ENCODE assay signal across 11 mouse cellular contexts in genomic region chr16:77851206-77852065, GRCm38 (mm10).
DNase-seq lines count a peak whose midpoint lies in the region; ATAC-seq lines count a peak whose summit lies in the region.
"Had no signal": no experiment of that assay in that cellular context is flagged by ENCODE, and none has a peak within 500 bp of the region (broad histone marks: within the 10 kb centered on the region; RNA-seq: fewer than 3 reads in every experiment).

No protein-coding gene starts in this region.

- no peaks in the 10 kb centered on the region for H3K9me3 ChIP-seq in forebrain, embryonic 11.5 days (ENCODE audit: control insufficient read depth, low read length)
- no peaks in the 10 kb centered on the region for H3K9me3 ChIP-seq in forebrain, embryonic 10.5 days
- H3K9me3 ChIP-seq in forebrain, embryonic 12.5 days: no peaks in the 10 kb centered on the region
- H3K9me3 ChIP-seq in hindbrain, embryonic 14.5 days (ENCODE audit: control insufficient read depth, low read length): no peaks in the 10 kb centered on the region
- H3K9me3 ChIP-seq in neural tube, embryonic 12.5 days: no peaks in the 10 kb centered on the region
- H3K9me3 ChIP-seq: embryonic facial prominence, embryonic 12.5 days had no signal

- H3K9ac ChIP-seq in forebrain, embryonic 11.5 days (ENCODE audit: low read length): no peak overlapping the region
- H3K9ac ChIP-seq in forebrain, embryonic 12.5 days: no peak overlapping the region
- no peak overlapping the region; the same call in 1 of the 2 replicates for H3K9ac ChIP-seq in hindbrain, embryonic 14.5 days
- no peak overlapping the region for H3K9ac ChIP-seq in neural tube, embryonic 12.5 days
- H3K9ac ChIP-seq: embryonic facial prominence, embryonic 12.5 days had no signal

- no peak overlapping the region for H3K27ac ChIP-seq in forebrain, embryonic 11.5 days (ENCODE audit: low read depth, low read length)
- H3K27ac ChIP-seq in forebrain, embryonic 10.5 days: no peak overlapping the region
- H3K27ac ChIP-seq in forebrain, embryonic 12.5 days: peak overlapping the region; percentile 85
- peak overlapping the region; percentile 86 for H3K27ac ChIP-seq in hindbrain, embryonic 14.5 days
- peak overlapping the region; percentile 74; the same call in 1 of the 2 replicates for H3K27ac ChIP-seq in neural tube, embryonic 12.5 days
- H3K27ac ChIP-seq: embryonic facial prominence, embryonic 12.5 days; heart, adult 2 months had no signal

- no peaks in the 10 kb centered on the region for H3K36me3 ChIP-seq in forebrain, embryonic 11.5 days (ENCODE audit: control insufficient read depth, insufficient read depth, low read length)
- no peaks in the 10 kb centered on the region for H3K36me3 ChIP-seq in forebrain, embryonic 10.5 days (replicated peaks)
- H3K36me3 ChIP-seq in forebrain, embryonic 12.5 days (replicated peaks): no peaks in the 10 kb centered on the region
- H3K36me3 ChIP-seq in hindbrain, embryonic 14.5 days (replicated peaks; ENCODE audit: control insufficient read depth, insufficient read depth): no peaks in the 10 kb centered on the region
- no peaks in the 10 kb centered on the region for H3K36me3 ChIP-seq in neural tube, embryonic 12.5 days
- H3K36me3 ChIP-seq: embryonic facial prominence, embryonic 12.5 days had no signal

- WGBS in forebrain, embryonic 11.5 days: 75% methylated on average over 13 of the region's 13 CpGs
- whole genome bisulfite sequencing in forebrain, embryonic 10.5 days: 85% methylated on average over 13 of the region's 13 CpGs
- 45% methylated on average over 13 of the region's 13 CpGs for whole genome bisulfite sequencing in forebrain, embryonic 12.5 days
- 29% methylated on average over 13 of the region's 13 CpGs for WGBS in hindbrain, embryonic 14.5 days
- WGBS in neural tube, embryonic 12.5 days: 44% methylated on average over 13 of the region's 13 CpGs

- H3K4me2 ChIP-seq in forebrain, embryonic 11.5 days (ENCODE audit: low read depth, low read length, severe bottlenecking): no peak overlapping the region
- no peak overlapping the region for H3K4me2 ChIP-seq in forebrain, embryonic 12.5 days
- 0 out of 2 replicates have a peak overlapping the region, but pooled peaks have one; percentile 13 for H3K4me2 ChIP-seq in hindbrain, embryonic 14.5 days (replicated peaks)
- H3K4me2 ChIP-seq in neural tube, embryonic 12.5 days (replicated peaks): peak overlapping the region; percentile 16; the same call in 1 of the 2 replicates
- H3K4me2 ChIP-seq: embryonic facial prominence, embryonic 12.5 days had no signal

- no peak for DNase-seq in forebrain, embryonic 11.5 days (ENCODE audit: low spot score)
- DNase-seq in forebrain, embryonic 10.5 days (ENCODE audit: extremely low spot score, low spot score): no peak
- DNase-seq in hindbrain, embryonic 14.5 days (ENCODE audit: low spot score): peak; percentile 69
- DNase-seq in lung, postnatal 14 days: no peak
- no peak for DNase-seq in urinary bladder, adult 2 months (ENCODE audit: low spot score)
- DNase-seq: heart, adult 2 months; heart, postnatal 36 days; thymus, adult 18-20 months had no signal

- H3K4me1 ChIP-seq in forebrain, embryonic 11.5 days (replicated peaks; ENCODE audit: control insufficient read depth, insufficient read depth, low read length): no peaks in the 10 kb centered on the region
- no peaks in the 10 kb centered on the region for H3K4me1 ChIP-seq in forebrain, embryonic 10.5 days
- peaks cover 4% of the 10 kb centered on the region; the same call in 1 of the 2 replicates for H3K4me1 ChIP-seq in forebrain, embryonic 12.5 days
- peaks cover 3% of the 10 kb centered on the region for H3K4me1 ChIP-seq in hindbrain, embryonic 14.5 days (replicated peaks; ENCODE audit: control insufficient read depth, insufficient read depth, low read length)
- H3K4me1 ChIP-seq in neural tube, embryonic 12.5 days: peaks cover 4% of the 10 kb centered on the region; the same call in 1 of the 2 replicates
- H3K4me1 ChIP-seq: embryonic facial prominence, embryonic 12.5 days had no signal

- no peak overlapping the region for H3K4me3 ChIP-seq in forebrain, embryonic 11.5 days (ENCODE audit: low read depth, low read length)
- H3K4me3 ChIP-seq in forebrain, embryonic 10.5 days: no peak overlapping the region
- no peak overlapping the region for H3K4me3 ChIP-seq in forebrain, embryonic 12.5 days (replicated peaks)
- H3K4me3 ChIP-seq in hindbrain, embryonic 14.5 days (replicated peaks; ENCODE audit: low read length): no peak overlapping the region
- H3K4me3 ChIP-seq in neural tube, embryonic 12.5 days: no peak overlapping the region
- H3K4me3 ChIP-seq: embryonic facial prominence, embryonic 12.5 days; heart, adult 2 months had no signal

- peak; percentile 75 for ATAC-seq in forebrain, embryonic 11.5 days (replicated peaks; ENCODE audit: low FRiP score)
- ATAC-seq in forebrain, embryonic 12.5 days (ENCODE audit: low FRiP score): peak; percentile 85; the same call in 1 of the 2 replicates
- peak; percentile 93 for ATAC-seq in hindbrain, embryonic 14.5 days (ENCODE audit: low FRiP score)
- ATAC-seq in neural tube, embryonic 12.5 days (ENCODE audit: low FRiP score, low read depth): peak; percentile 92

- no peaks in the 10 kb centered on the region for H3K27me3 ChIP-seq in forebrain, embryonic 11.5 days (ENCODE audit: control insufficient read depth, insufficient read depth, low read length)
- H3K27me3 ChIP-seq in forebrain, embryonic 10.5 days (ENCODE audit: poor library complexity, severe bottlenecking): no peaks in the 10 kb centered on the region
- no peaks in the 10 kb centered on the region for H3K27me3 ChIP-seq in forebrain, embryonic 12.5 days
- no peaks in the 10 kb centered on the region for H3K27me3 ChIP-seq in hindbrain, embryonic 14.5 days (ENCODE audit: control insufficient read depth, insufficient read depth, low read length)
- no peaks in the 10 kb centered on the region for H3K27me3 ChIP-seq in neural tube, embryonic 12.5 days (replicated peaks)
- H3K27me3 ChIP-seq: embryonic facial prominence, embryonic 12.5 days had no signal

Comparison
In these comparisons a context has a peak if more than half of its experiments do, and no peak if none do; other contexts are left out.
1. H3K27ac ChIP-seq: peak in forebrain, embryonic 12.5 days (single experiment), hindbrain, embryonic 14.5 days (single experiment) and neural tube, embryonic 12.5 days (single experiment); none in forebrain, embryonic 11.5 days (single experiment) and forebrain, embryonic 10.5 days (single experiment).
2. H3K4me2 ChIP-seq: peak in hindbrain, embryonic 14.5 days (single experiment) and neural tube, embryonic 12.5 days (single experiment); none in forebrain, embryonic 11.5 days (single experiment) and forebrain, embryonic 12.5 days (single experiment).
3. Peak in every context shown above with its lines, with median percentiles within 50 percentile points of each other: ATAC-seq.